Mouse (Mus musculus) liver, embryonic 14.5 days (tissue): ENCODE results near the gene Mrgprd.

Source experiments
- CTCF ChIP-seq: IDR thresholded peaks from 2 replicates; pipeline ENCODE4 v1.5.1; 2016; ENCODE audit warnings: antibody characterized with exemption, low read depth, control low read depth
- EP300 ChIP-seq: IDR thresholded peaks from 2 replicates; pipeline ENCODE4 v1.6.1; 2016; ENCODE audit warnings: antibody characterized with exemption, low read depth

- TF ChIP-seq CTCF (no peak), EP300 (no peak)
Measured at GRCm38 (mm10) chr7:145284293-145284692, 30.3 kb upstream of the Mrgprd start.
